Comparison of ENCODE assay signal across 8 mouse cellular contexts in the genomic region with DNA sequence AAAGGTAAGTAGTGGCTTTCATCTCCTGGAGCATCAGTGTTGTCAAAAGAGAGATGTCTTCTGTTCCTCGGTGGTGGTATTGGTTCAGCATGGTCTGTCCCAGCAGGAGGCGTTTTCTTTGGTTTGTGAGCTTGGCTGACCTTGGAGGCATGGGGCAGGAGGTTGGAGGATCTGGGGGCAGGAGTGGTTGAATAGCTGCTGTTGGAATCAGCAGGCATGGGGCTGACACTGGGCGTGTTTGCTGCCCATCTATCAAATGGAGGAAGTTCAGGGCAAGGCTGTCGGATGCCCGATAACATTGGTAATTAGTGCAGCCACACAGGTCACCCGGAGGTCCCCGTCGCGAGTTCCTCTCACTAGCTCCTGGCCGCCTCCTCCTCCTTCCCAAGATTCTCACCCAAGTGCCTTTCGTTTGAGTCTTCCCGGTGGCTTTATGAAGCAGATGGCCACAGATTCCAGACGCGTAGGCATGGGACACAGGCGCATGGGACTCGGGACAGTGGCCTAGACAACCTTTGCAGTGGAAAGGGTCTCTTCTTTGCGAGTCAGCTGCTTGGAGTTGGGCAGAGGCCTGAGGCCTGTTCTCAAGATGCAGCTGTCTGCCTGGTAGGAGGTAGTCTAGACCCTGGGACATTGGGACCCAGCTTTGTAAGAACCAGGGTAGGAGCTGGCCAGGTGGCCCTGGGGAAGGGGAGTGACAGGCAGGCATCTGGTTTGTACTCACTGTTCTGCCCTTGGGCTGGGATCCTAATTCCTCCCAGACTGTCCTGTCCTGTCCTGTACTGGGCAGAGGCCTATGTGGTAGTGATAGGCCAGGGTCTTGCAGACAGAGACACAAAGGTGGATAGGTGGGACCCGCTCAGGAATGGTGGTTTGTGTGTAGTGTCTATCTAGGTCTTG. TPM values are rescaled to one million over a fixed set of nuclear protein-coding genes. Genes with fewer than 3 reads are reported as not detected.
DNase-seq lines count a peak whose midpoint lies in the region; ATAC-seq lines count a peak whose summit lies in the region.

No protein-coding gene starts in this region.

- H3K27ac ChIP-seq in embryonic facial prominence, embryonic 12.5 days = 0 out of 2 replicates have a peak overlapping the region, but pooled peaks have one; percentile 19
- H3K27ac ChIP-seq in hindbrain, embryonic 13.5 days = no peak overlapping the region
- H3K27ac ChIP-seq in liver, embryonic 12.5 days = no peak overlapping the region
- no peak overlapping the region for H3K27ac ChIP-seq in stomach, embryonic 15.5 days

- DNase-seq in adrenal gland, postnatal 25 days = peak; percentile 27
- no peak for DNase-seq in spleen, adult 18-20 months
- DNase-seq in layer of hippocampus, postnatal 25 days (ENCODE audit: extremely low spot score in 1 of 2, low spot score in 1 of 2) = no peak
- DNase-seq in urinary bladder, adult 18-20 months (ENCODE audit: low spot score in 2 of 2) = no peak

- H3K4me2 ChIP-seq in embryonic facial prominence, embryonic 12.5 days (replicated peaks) = peak overlapping the region; percentile 95
- H3K4me2 ChIP-seq in hindbrain, embryonic 13.5 days = peak overlapping the region; percentile 90
- peak overlapping the region; percentile 77 for H3K4me2 ChIP-seq in liver, embryonic 12.5 days
- H3K4me2 ChIP-seq in stomach, embryonic 15.5 days = peak overlapping the region; percentile 95

- H3K36me3 ChIP-seq in embryonic facial prominence, embryonic 12.5 days = peaks cover 15% of the 10 kb centered on the region
- no peaks in the 10 kb centered on the region for H3K36me3 ChIP-seq in hindbrain, embryonic 13.5 days
- 0 out of 2 replicates have a peak, but pooled peaks cover 2% of the 10 kb centered on the region for H3K36me3 ChIP-seq in liver, embryonic 12.5 days
- H3K36me3 ChIP-seq in stomach, embryonic 15.5 days = no peaks in the 10 kb centered on the region

- H3K4me1 ChIP-seq in embryonic facial prominence, embryonic 12.5 days = peaks cover 79% of the 10 kb centered on the region
- H3K4me1 ChIP-seq in hindbrain, embryonic 13.5 days (replicated peaks) = peaks cover 82% of the 10 kb centered on the region
- H3K4me1 ChIP-seq in liver, embryonic 12.5 days = peaks cover 38% of the 10 kb centered on the region
- peaks cover 73% of the 10 kb centered on the region for H3K4me1 ChIP-seq in stomach, embryonic 15.5 days

- H3K27me3 ChIP-seq in embryonic facial prominence, embryonic 12.5 days = 0 out of 2 replicates have a peak, but pooled peaks cover 6% of the 10 kb centered on the region
- peaks cover 39% of the 10 kb centered on the region for H3K27me3 ChIP-seq in hindbrain, embryonic 13.5 days
- peaks cover 80% of the 10 kb centered on the region for H3K27me3 ChIP-seq in liver, embryonic 12.5 days (replicated peaks)
- 0 out of 2 replicates have a peak, but pooled peaks cover 9% of the 10 kb centered on the region for H3K27me3 ChIP-seq in stomach, embryonic 15.5 days (replicated peaks)

- WGBS in embryonic facial prominence, embryonic 12.5 days = 23% methylated on average over 18 of the region's 18 CpGs
- WGBS in hindbrain, embryonic 13.5 days = 21% methylated on average over 18 of the region's 18 CpGs
- WGBS in liver, embryonic 12.5 days (ENCODE audit: insufficient replicate concordance) = 27% methylated on average over 18 of the region's 18 CpGs
- WGBS in stomach, embryonic 15.5 days = 29% methylated on average over 18 of the region's 18 CpGs

- ATAC-seq in embryonic facial prominence, embryonic 12.5 days (ENCODE audit: insufficient number of reproducible peaks, insufficient read depth, low FRiP score, low TSS enrichment) = no peak
- no peak for ATAC-seq in hindbrain, embryonic 13.5 days (ENCODE audit: low FRiP score)
- no peak for ATAC-seq in liver, embryonic 12.5 days
- ATAC-seq in stomach, embryonic 15.5 days (ENCODE audit: insufficient read depth, low FRiP score, low read depth) = no peak

- peak overlapping the region; percentile 83 for H3K9ac ChIP-seq in embryonic facial prominence, embryonic 12.5 days
- H3K9ac ChIP-seq in hindbrain, embryonic 13.5 days = peak overlapping the region; percentile 77
- 0 out of 2 replicates have a peak overlapping the region, but pooled peaks have one; percentile 17 for H3K9ac ChIP-seq in liver, embryonic 12.5 days
- H3K9ac ChIP-seq in stomach, embryonic 15.5 days = no peak overlapping the region; the same call in 1 of the 2 replicates

- peak overlapping the region; percentile 74 for H3K4me3 ChIP-seq in embryonic facial prominence, embryonic 12.5 days
- H3K4me3 ChIP-seq in hindbrain, embryonic 13.5 days = peak overlapping the region; percentile 62
- peak overlapping the region; percentile 59 for H3K4me3 ChIP-seq in liver, embryonic 12.5 days
- peak overlapping the region; percentile 62 for H3K4me3 ChIP-seq in stomach, embryonic 15.5 days (replicated peaks)

- H3K9me3 ChIP-seq in embryonic facial prominence, embryonic 12.5 days = no peaks in the 10 kb centered on the region
- no peaks in the 10 kb centered on the region for H3K9me3 ChIP-seq in hindbrain, embryonic 13.5 days
- no peaks in the 10 kb centered on the region for H3K9me3 ChIP-seq in liver, embryonic 12.5 days (replicated peaks)
- no peaks in the 10 kb centered on the region for H3K9me3 ChIP-seq in stomach, embryonic 15.5 days

RNA-seq across cellular contexts. Expression of a gene that starts 2.7 kb away (rescaled TPM):
- 40.1 and 48.8 TPM in 2 replicates for total RNA-seq in adrenal gland, postnatal 25 days (2021)
- 10.6 and 12.3 TPM in 2 replicates for polyA plus RNA-seq in embryonic facial prominence, embryonic 12.5 days (2016; fragmentation: Nextera tagmentation; extraction: Ambion mirVana)
- polyA plus RNA-seq in hindbrain, embryonic 13.5 days (2015; fragmentation: Nextera tagmentation; extraction: Ambion mirVana) = 21.3 and 22.1 TPM in 2 replicates
- polyA plus RNA-seq in liver, embryonic 12.5 days (2016; fragmentation: Nextera tagmentation; extraction: Ambion mirVana) = 14.5 and 15.9 TPM in 2 replicates
- 9.6 and 10.8 TPM in 2 replicates for polyA plus RNA-seq in stomach, embryonic 15.5 days (2015; fragmentation: Nextera tagmentation; extraction: Ambion mirVana)
- 100 to 1,000 TPM; 121 to 145 TPM for total RNA-seq in layer of hippocampus, postnatal 25 days (2021)

RNA-seq across cellular contexts. Expression of a gene that starts 53.7 kb away (rescaled TPM):
- total RNA-seq in adrenal gland, postnatal 25 days (2021) = 1.6 TPM in 1 of 2 replicates, not detected in the other
- polyA plus RNA-seq in embryonic facial prominence, embryonic 12.5 days (2016; fragmentation: Nextera tagmentation; extraction: Ambion mirVana) = 0.70 and 1.7 TPM in 2 replicates
- 2.2 and 2.6 TPM in 2 replicates for polyA plus RNA-seq in hindbrain, embryonic 13.5 days (2015; fragmentation: Nextera tagmentation; extraction: Ambion mirVana)
- not detected in 2 replicates for polyA plus RNA-seq in liver, embryonic 12.5 days (2016; fragmentation: Nextera tagmentation; extraction: Ambion mirVana)
- polyA plus RNA-seq in stomach, embryonic 15.5 days (2015; fragmentation: Nextera tagmentation; extraction: Ambion mirVana) = 0.80 and 0.94 TPM in 2 replicates
- total RNA-seq in layer of hippocampus, postnatal 25 days (2021) = under 1 TPM; 0.61 to 0.71 TPM
